Mouse (Mus musculus) right cerebral cortex, postnatal 36 days (tissue): ENCODE results near the gene Atf5.

ENCODE experiments used
- DNase-seq, 2 experiments: peaks; one replicate each; pipeline ENCODE4 v3.0.0; 2022; ENCODE audit warnings: low spot score in 2 of 2, mixed read lengths in 1 of 2

Gene Atf5

GRCm38 (mm10) chr7:44770046-44770578, 46.3 kb downstream of the Atf5 start:
- no peak for DNase-seq

- DNase-seq, result no peak
Measured at GRCm38 (mm10) chr7:44768129-44768528, 48.3 kb downstream of the Atf5 start.
